Mouse (Mus musculus) frontal cortex, postnatal 36 days (tissue): Measurements from ENCODE around the gene Crim1.
A peak's percentile ranks its signal among the peaks of the same experiment; 100 is the strongest.

Experiments
- DNase-seq, 2 experiments: peaks; one replicate each; pipeline ENCODE4 v3.0.0; 2022; ENCODE audit warnings: low spot score in 2 of 2

Crim1 gene

DNA sequence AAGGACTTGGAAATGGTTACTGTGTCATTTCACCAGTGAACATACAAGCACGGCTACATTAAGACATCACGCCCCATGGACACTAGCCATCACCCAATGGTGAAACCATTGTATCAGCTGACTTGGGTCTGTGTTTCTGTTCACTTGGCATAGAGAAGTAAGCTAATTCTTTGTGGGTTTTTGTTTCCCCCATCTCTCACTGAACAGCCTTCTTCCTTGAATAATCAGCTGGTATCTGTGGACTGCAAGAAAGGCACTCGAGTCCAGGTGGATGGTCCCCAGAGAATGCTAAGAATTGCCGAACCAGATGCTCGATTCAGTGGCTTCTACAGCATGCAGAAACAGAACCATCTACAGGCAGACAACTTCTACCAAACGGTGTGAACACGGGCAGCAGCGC, 173.8 kb downstream of the Crim1 start:
- no peak for DNase-seq

- no peak for DNase-seq
These were observed 174.7 kb downstream of the Crim1 start for GRCm38 (mm10) chr17:78374756-78375155.

DNA sequence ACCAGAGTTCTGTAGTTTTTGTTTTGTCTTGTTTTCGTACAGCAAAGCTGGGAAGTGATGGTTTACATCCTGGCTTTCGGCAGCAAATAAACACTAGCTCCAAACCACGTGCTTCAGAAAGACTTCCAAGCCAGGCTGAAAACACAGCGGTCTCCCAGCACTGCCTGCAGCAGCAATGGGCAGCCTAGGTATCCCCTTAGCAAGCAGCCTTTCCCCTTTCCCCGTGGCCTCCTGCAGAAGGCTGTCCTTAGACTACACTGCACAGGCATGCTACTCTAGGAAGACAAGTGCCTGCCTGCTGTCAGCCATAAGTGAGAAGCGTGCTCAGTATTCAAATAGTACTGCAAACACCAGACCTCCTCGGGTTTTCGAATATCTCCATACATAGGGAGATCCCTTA, 176.5 kb downstream of the Crim1 start:
- DNase-seq, result no peak

DNA sequence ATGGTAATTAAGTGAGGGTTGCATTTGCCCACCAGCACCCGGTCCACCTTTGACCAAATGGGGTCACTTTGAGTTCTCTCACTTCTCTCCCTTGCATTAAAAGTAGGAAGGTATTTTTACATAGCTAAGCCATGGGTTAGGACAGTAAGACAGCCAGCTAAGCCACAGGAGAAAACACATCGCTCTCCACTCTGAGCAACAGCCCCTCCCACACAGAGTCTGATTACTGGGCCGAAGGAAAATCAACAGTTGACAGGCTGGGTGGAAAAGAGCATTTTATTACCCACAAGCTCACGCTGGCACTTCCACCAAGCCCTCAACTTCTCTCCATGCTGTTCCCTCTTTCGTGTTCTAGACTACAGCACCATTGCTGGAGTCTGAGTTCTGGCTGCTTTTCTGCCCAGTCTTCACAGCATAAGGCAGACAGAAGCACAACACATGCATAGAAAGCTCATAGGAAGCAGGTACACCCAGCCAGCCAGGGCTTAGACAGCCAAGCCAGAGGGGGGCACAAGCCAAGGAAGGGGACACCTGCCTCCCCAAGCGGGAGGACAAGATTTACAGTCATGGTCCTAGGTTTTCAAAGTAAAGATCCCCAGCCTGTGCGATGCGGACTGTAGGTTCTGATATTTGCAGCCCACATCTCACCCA, 179.2 kb downstream of the Crim1 start:
- DNase-seq, result no peak

GRCm38 (mm10) chr17:78379730-78380245, 179.7 kb downstream of the Crim1 start:
- DNase-seq, result no peak

- no peak for DNase-seq
These were observed 182.3 kb downstream of the Crim1 start for GRCm38 (mm10) chr17:78382321-78382720.

- DNase-seq, result no peak
These were observed 187.6 kb downstream of the Crim1 start for GRCm38 (mm10) chr17:78387665-78388064.

- no peak for DNase-seq
These were observed 188.2 kb downstream of the Crim1 start for GRCm38 (mm10) chr17:78388101-78388847.

DNA sequence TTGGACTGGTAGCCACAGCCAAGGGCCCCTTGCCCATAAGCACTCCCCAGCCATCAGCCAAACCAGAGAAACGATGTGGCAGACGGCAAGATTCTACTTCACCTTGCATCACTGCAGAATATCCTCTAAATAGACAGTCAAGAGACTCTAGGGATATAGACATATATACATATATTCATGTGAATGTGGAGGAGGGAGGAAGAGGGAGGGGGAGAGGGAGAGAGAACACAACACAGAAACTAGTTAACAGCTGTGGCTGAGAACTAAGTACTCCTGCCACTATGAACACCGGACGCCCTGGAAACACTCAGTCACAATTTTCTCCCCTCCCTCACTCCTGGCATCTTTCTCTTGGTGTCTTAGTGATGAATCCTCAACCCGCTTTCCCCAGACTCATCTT, 189.5 kb downstream of the Crim1 start:
- DNase-seq, result no peak

DNA sequence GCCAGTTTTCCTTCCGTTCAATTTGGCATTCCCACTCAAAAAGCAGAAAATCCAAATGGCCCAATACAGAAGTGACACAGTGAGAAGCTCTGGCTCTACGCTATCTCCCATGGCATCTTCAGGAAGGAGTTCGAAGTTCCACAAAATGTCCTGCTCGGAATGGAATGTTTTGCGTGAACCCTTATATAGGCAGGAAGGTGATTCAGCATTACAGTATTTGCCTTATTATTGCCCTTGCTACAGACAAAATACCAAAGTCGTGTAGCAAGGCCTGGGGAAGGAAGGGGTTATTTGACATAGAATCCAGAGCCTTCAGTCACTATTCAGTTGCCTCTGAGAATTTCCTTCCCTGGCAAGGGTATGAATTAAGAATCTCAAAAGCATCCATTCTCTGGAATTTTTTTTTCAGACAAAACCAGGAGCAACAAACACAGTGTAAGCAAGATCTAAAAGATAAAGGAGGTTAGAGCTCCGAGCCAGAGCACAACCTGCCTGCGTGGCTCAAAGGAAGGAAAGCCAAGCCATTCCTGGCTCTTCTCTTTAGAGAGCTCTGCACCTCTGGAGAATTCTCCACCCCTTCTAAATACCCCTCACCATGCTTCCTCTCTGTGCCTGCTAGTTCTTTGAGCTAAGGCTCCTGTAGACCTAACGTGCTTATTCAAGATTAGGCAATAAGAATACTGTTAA, 192.5 kb downstream of the Crim1 start:
- no peak for DNase-seq

DNA sequence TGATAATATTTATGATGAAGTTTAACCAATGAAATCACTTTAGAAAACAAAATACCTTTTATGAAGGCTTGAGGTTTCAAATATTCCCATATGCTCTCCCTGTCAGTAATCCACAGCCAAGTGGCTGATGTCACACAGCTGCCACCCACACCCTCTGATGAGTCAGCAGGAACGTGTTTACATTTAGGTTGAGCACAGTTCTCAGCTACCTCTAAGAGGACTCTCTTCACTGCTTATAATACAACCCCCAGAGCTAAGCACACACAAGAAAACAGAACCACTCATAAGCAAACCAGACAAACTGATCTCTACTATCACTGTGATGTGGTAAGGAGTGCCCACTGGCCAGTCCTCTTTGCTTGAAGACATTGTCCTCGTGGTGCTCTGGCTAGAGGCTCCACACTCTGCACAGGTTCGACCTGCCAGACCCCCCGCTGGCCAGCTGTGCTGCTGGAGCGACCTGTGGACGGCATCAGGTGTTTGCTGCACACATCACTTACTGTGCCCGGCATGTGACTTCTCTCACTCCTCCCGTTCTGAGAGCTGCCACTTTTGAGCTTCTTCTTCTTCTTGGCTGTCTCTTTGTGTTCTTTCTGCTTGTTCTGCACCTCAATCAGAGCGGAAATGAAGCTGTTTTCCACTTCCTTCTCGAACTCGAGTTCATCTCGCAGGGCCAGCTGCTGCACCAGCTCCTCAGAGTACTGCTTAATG, 200.2 kb downstream of the Crim1 start:
- DNase-seq, result peak; percentile 49 to 67

DNA sequence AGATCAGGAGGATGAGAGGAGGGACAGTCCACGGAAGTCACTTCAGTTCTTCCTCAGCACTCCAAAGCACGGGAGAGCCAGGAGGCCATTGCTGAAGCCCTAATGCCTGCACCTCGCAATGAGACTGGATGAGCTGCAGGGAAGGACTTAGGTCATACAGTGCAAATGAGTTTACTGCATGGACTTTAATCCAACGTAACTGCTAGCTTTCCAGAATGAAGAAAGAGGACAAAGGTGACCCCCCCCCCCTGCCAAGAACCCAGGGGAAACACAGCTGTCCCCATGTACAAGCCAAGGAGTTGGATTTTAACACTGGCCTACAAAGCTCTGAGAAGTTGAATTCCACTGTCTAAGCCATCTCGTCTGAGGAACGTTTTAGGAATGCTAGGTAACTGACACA, 201.3 kb downstream of the Crim1 start:
- no peak for DNase-seq

DNA sequence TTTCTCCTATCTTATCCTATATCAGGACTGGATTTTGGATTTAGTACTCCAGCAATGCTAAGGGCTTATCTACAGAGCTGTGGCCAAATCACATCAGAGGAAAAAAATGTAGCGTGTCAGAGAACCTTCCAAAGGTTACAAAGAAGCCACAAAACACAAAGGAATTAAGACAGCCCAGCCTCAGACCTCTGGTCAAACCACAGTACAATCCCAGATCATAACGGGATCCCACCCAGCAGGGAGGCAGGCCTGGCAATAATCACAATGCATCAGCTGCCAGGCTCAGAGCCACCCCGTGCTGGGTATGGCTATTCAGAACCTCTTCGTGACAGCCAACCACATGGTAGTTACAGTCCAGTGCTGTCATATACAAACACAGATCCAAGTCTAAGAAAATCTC, 201.7 kb downstream of the Crim1 start:
- DNase-seq, result no peak

- DNase-seq, result no peak
These were observed 202.1 kb downstream of the Crim1 start for GRCm38 (mm10) chr17:78402174-78402573.

- no peak for DNase-seq
These were observed 203.2 kb downstream of the Crim1 start for GRCm38 (mm10) chr17:78403229-78403628.

DNA sequence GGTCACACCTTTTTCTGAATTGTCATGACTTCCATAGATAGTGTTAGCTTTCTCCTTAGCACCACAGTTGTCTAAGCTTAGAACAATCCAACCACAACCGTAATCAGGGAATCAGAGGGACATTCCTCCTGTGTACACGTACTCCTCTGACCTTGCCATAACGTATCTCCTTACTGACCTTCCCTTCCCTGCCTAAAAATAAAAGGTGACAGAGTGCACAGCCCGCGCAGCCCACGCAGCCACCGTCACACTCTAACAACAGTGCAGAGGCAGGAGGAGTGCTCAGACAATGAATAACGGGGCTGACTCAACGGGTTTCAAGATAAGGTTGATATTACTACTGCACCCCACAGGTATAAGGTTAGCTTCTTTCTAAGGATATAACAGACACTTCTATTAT, 203.8 kb downstream of the Crim1 start:
- no peak for DNase-seq

DNA sequence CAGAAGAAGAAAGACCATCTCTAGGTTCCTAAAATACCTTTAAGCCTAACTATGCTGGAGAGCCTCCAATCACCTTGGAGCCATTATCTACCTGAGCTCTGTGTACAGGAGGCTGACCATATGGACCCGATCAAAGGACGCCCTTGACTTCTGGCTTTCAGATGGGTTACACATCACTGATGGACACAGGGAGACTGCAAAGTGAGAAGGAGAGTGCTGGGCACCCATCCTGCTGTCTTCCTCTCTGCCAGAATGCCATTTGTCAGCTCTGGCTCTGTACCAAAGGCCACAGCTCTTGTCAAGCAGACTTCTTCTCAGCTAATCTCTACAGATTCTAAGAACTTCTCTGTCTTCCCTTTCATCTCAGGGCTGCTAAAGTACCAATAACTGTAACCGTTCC, 205.3 kb downstream of the Crim1 start:
- DNase-seq, result no peak

DNA sequence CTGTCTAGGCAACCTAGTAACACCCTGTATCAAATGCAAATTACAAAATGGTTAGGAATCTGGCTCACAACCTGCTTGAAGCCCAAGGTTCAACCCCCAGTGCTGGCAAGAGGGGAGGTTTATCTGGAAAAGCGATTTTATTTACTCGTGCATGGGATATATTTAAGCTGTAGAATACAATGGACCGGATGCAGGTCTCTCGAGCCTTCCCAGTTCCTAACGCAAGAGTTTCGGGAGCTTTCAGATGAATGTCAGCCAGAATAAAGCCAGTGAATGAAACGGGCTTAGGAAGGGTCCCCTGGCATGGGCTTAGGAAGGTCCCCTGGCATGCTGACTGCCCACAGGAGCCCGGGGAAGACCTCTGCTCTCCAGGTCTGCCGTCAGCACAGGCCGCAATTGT, 206.8 kb downstream of the Crim1 start:
- no peak for DNase-seq

- no peak for DNase-seq
These were observed 207.5 kb downstream of the Crim1 start for GRCm38 (mm10) chr17:78407581-78407980.

- DNase-seq, result no peak
These were observed 208.3 kb downstream of the Crim1 start for GRCm38 (mm10) chr17:78408386-78408785.

- DNase-seq, result no peak
These were observed 209.9 kb downstream of the Crim1 start for GRCm38 (mm10) chr17:78409900-78410299.

DNA sequence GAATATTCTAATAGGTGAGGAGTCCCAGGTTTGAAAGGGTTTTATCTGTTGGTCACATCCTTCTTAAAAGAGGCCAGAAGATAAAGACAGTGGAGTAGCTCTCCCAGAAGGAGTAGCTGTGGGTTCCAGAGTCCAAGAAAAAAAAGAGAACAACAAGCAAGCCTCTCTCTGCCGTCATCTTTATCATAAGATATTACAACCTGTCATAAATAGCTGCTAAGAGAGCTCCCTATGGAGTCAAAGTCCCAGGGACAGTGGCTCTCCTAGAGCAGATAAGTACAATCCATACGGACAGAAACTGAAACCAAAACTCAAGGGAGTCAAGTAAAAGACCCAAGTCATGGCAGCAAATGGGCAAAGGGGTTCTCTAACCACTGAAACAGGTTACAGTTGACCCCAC, 215.2 kb downstream of the Crim1 start:
- no peak for DNase-seq
